Mouse (Mus musculus) liver, embryonic 11.5 days (tissue): Measurements from ENCODE around the gene Olfr430. TPM values are rescaled to one million over a fixed set of nuclear protein-coding genes. Genes with fewer than 3 reads are reported as not detected.

Experiments used
- ATAC-seq: fragments of 200-750 bp; cut with Nextera tagmentation; replicated peaks from 2 replicates; pipeline ENCODE4 v1.8.0; 2017; ENCODE audit warnings: moderate number of reproducible peaks, mild to moderate bottlenecking, moderate TSS enrichment, moderate library complexity; ENCODE audit not compliant: low FRiP score
- DNase-seq: peaks from one replicate; pipeline ENCODE4 v3.0.0-alpha.2; 2017; ENCODE audit warnings: low spot score
- H3K27ac ChIP-seq: fragments of 300-500 bp; sonication (generic); 2 replicates; pipeline ENCODE4 v1.5.1; 2014; ENCODE audit warnings: mild to moderate bottlenecking, low read depth, low read length, control low read depth
- H3K27me3 ChIP-seq: fragments of 300-500 bp; sonication (generic); replicated peaks from 2 replicates; pipeline ENCODE4 v1.6.1; 2014; ENCODE audit warnings: low read length, mixed read lengths; ENCODE audit not compliant: control insufficient read depth, insufficient read depth
- H3K36me3 ChIP-seq: fragments of 300-500 bp; sonication (generic); 2 replicates; pipeline ENCODE4 v1.6.1; 2014; ENCODE audit warnings: mild to moderate bottlenecking, low read length, moderate library complexity, mixed read lengths; ENCODE audit not compliant: control insufficient read depth, insufficient read depth
- H3K4me1 ChIP-seq: fragments of 300-500 bp; sonication (generic); replicated peaks from 2 replicates; pipeline ENCODE4 v1.6.1; 2014; ENCODE audit warnings: low read length, mixed read lengths; ENCODE audit not compliant: control insufficient read depth, insufficient read depth
- H3K4me2 ChIP-seq: fragments of 300-500 bp; sonication (generic); 2 replicates; pipeline ENCODE4 v1.6.1; 2014; ENCODE audit warnings: mild to moderate bottlenecking, control low read depth, moderate library complexity
- H3K4me3 ChIP-seq: fragments of 300-500 bp; sonication (generic); 2 replicates; pipeline ENCODE4 v1.5.1; 2014; ENCODE audit warnings: low read depth, low read length, control low read depth
- H3K9ac ChIP-seq: fragments of 300-500 bp; sonication (generic); 2 replicates; pipeline ENCODE4 v1.6.1; 2014; ENCODE audit warnings: low read depth, low read length, control low read depth
- H3K9me3 ChIP-seq: fragments of 300-500 bp; sonication (generic); 2 replicates; pipeline ENCODE4 v1.6.1; 2016; ENCODE audit warnings: low read length, inconsistent platforms, mixed read lengths; ENCODE audit not compliant: control insufficient read depth
- WGBS: fragments of 180-500 bp; shearing (Covaris S2); extraction: QIAGEN DNeasy Blood & Tissue Kit; methylation state at CpG from one replicate; pipeline ENCODE4 v1.1.7; 2014; 5-methylcytosine and 5-hydroxymethylcytosine counted together
- polyA plus RNA-seq: library from polyadenylated mRNA; unstranded; fragments of >200 nt; fragmentation: Nextera tagmentation; extraction: Ambion mirVana; gene quantifications from 2 replicates; pipeline ENCODE4 v1.2.1, GENCODE M21; 2014

Gene Olfr430
- polyA plus RNA-seq, 1 experiment from 2014 or later = not detected

- H3K36me3 ChIP-seq = no peaks in the 10 kb centered on the region
- H3K4me1 ChIP-seq = no peaks in the 10 kb centered on the region
- ATAC-seq (no peak), DNase-seq (no peak)
- no peak overlapping the region for H3K4me2 ChIP-seq
- H3K4me3 ChIP-seq = no peak overlapping the region
- no peaks in the 10 kb centered on the region for H3K9me3 ChIP-seq
- H3K27ac ChIP-seq = no peak overlapping the region
- no peak overlapping the region for H3K9ac ChIP-seq
- no peaks in the 10 kb centered on the region for H3K27me3 ChIP-seq
- 45% methylated on average over 2 of the region's 2 CpGs for WGBS
These were observed 37.3 kb downstream of the Olfr430 start for GRCm38 (mm10) chr1:174103735-174104134.

GRCm38 (mm10) chr1:174121062-174121461, 54.7 kb downstream of the Olfr430 start, which contains the start of gene Olfr231:
Gene Olfr231 (minus strand): TSS chr1:174121162.
- Histone ChIP-seq H3K4me3 (no peak within 1 kb of the TSS), H3K9me3 (no peaks in the 10 kb centered on the region), H3K36me3 (no peaks in the 10 kb centered on the region), H3K27ac (no peak within 1 kb of the TSS), H3K4me1 (no peaks in the 10 kb centered on the region), H3K9ac (no peak within 1 kb of the TSS), H3K4me2 (no peak within 1 kb of the TSS), H3K27me3 (no peaks in the 10 kb centered on the region)
- no peak for DNase-seq
- no peak for ATAC-seq
- 53% methylated on average over 2 of the region's 2 CpGs for WGBS

Other genes with a start within 250 kb of the Olfr430 start
- gene Ifi211, start 153.6 kb upstream of the Olfr430 start, polyA plus RNA-seq = 0.64 and 0.88 TPM in 2 replicates
- gene Mndal, start 124.1 kb upstream of the Olfr430 start, polyA plus RNA-seq = 1.8 and 2.0 TPM in 2 replicates
- 0.74 and 0.78 TPM in 2 replicates for gene Ifi203, start 123.9 kb upstream of the Olfr430 start, polyA plus RNA-seq
- gene Ifi202b, start 83.9 kb upstream of the Olfr430 start, polyA plus RNA-seq = not detected in 2 replicates
- 0.82 TPM in 2 replicates for gene Ifi205, start 34.8 kb upstream of the Olfr430 start, polyA plus RNA-seq
- 0.30 TPM in 1 of 2 replicates, not detected in the other for gene Olfr433, start 25.9 kb upstream of the Olfr430 start, polyA plus RNA-seq
- not detected in 2 replicates for gene Olfr432, start 17.4 kb upstream of the Olfr430 start, polyA plus RNA-seq
- not detected in 2 replicates for gene Olfr429, start 17.7 kb downstream of the Olfr430 start, polyA plus RNA-seq
- gene Olfr427, start 30.3 kb downstream of the Olfr430 start, polyA plus RNA-seq = not detected in 2 replicates
- not detected in 2 replicates for gene Olfr231, start 54.6 kb downstream of the Olfr430 start, polyA plus RNA-seq
- not detected in 2 replicates for gene Olfr424, start 64.9 kb downstream of the Olfr430 start, polyA plus RNA-seq
- 0.12 and 0.27 TPM in 2 replicates for gene Olfr420, start 89.0 kb downstream of the Olfr430 start, polyA plus RNA-seq
- 23.1 and 26.0 TPM in 2 replicates for gene Spta1, start 106.2 kb downstream of the Olfr430 start, polyA plus RNA-seq
- 0.12 TPM in 1 of 2 replicates, not detected in the other for gene Olfr419, start 185.5 kb downstream of the Olfr430 start, polyA plus RNA-seq